Mouse (Mus musculus) granulocyte monocyte progenitor cell, adult 5-6 weeks (primary cell): ENCODE measurements around the gene Isoc2a. TPM values are rescaled to one million over a fixed set of nuclear protein-coding genes. Genes with fewer than 3 reads are reported as not detected.

Source experiments
- ATAC-seq: replicated peaks from 2 replicates; pipeline ENCODE4 v1.8.0; 2016; ENCODE audit warnings: mild to moderate bottlenecking, moderate TSS enrichment, inconsistent platforms; ENCODE audit not compliant: poor library complexity, severe bottlenecking
- total RNA-seq, 2 experiments: library from RNA; stranded (forward) in 1 of 2; stranded (reverse) in 1 of 2; fragments of 200-712, 200-1000 nt in 1 of 2; fragments of >200 nt in 1 of 2; fragmentation: Nextera tagmentation in 1 of 2; gene quantifications; 2 replicates each; pipeline ENCODE4 v1.2.3; 2014 to 2017

Isoc2a gene
- total RNA-seq, 2 experiments from 2014 or later = 5.3 to 10.7 TPM

GRCm38 (mm10) chr7:4915007-4915665 lies 38.2 kb downstream of the Isoc2a start, which contains the start of gene Zfp628:
Zfp628 (plus strand) TSS chr7:4915217.
- ATAC-seq = peak; percentile 81

- peak; percentile 26; the same call in 1 of the 2 replicates for ATAC-seq
These were observed 38.9 kb downstream of the Isoc2a start for GRCm38 (mm10) chr7:4915669-4916416.

GRCm38 (mm10) chr7:4917494-4917893 lies 40.5 kb downstream of the Isoc2a start:
- no peak for ATAC-seq

GRCm38 (mm10) chr7:4918681-4919080 lies 41.7 kb downstream of the Isoc2a start:
- no peak for ATAC-seq

- ATAC-seq = no peak
These were observed 42.1 kb downstream of the Isoc2a start for GRCm38 (mm10) chr7:4919096-4919495.

GRCm38 (mm10) chr7:4919971-4920370 lies 43.0 kb downstream of the Isoc2a start:
- no peak for ATAC-seq

GRCm38 (mm10) chr7:4920496-4920895 lies 43.5 kb downstream of the Isoc2a start:
- ATAC-seq = no peak

- peak; percentile 15 for ATAC-seq
These were observed 44.2 kb downstream of the Isoc2a start for GRCm38 (mm10) chr7:4920976-4921823.

- ATAC-seq = no peak
These were observed 45.0 kb downstream of the Isoc2a start, which contains the start of gene Nat14 for GRCm38 (mm10) chr7:4921824-4922482. Nat14 (plus strand) TSS chr7:4922028.

- ATAC-seq = peak; percentile 44
These were observed 45.6 kb downstream of the Isoc2a start for GRCm38 (mm10) chr7:4922508-4922907.

- ATAC-seq = no peak
These were observed 46.1 kb downstream of the Isoc2a start for GRCm38 (mm10) chr7:4922931-4923565.

GRCm38 (mm10) chr7:4923586-4924364 lies 46.8 kb downstream of the Isoc2a start:
- ATAC-seq = peak; percentile 21

- no peak for ATAC-seq
These were observed 47.5 kb downstream of the Isoc2a start for GRCm38 (mm10) chr7:4924483-4924882.

GRCm38 (mm10) chr7:4924891-4925301 lies 47.9 kb downstream of the Isoc2a start:
- ATAC-seq = no peak

GRCm38 (mm10) chr7:4925441-4926381 lies 48.8 kb downstream of the Isoc2a start, which contains the start of gene Ssc5d:
Ssc5d (plus strand) TSS chr7:4925785.
- ATAC-seq = no peak

- ATAC-seq = no peak
These were observed 49.9 kb downstream of the Isoc2a start for GRCm38 (mm10) chr7:4926849-4927248.

GRCm38 (mm10) chr7:4927711-4928110 lies 50.8 kb downstream of the Isoc2a start:
- ATAC-seq = no peak

- ATAC-seq = no peak
These were observed 51.4 kb downstream of the Isoc2a start for GRCm38 (mm10) chr7:4928323-4928722.
